Mouse (Mus musculus): ENCODE measurements around the gene Asic2. TPM values are rescaled to one million over a fixed set of nuclear protein-coding genes. Genes with fewer than 3 reads are reported as not detected.

Gene Asic2
- total and polyA plus RNA-seq, 2 experiments, result under 0.01 TPM; not detected in 1

DNA sequence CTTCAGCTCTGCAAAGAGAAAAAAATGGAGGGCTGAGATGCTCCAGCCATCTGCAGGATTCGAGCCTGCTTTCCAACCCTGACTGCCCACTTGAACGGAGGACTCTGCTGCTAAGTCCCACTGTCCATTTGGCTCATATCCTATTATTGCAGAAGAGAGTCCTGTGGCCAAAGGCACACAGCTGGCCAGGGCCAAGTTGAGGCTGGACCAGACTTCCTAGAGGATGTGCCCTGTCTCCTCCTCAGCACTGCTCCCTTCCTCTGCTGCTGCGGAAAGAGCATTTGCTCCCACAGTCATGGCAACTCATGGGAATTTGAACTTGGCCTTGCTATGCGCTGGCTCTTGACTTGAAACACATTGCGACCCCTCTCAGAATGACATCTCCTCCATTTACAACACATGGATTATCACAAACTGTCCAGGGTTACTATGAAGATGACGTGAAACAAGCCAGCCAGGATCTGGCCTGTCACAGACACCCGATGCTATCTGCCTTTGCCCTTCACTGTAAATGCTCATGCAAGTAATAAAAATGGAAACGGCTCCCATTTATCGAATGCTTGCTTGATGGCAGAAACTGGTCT, 821.6 kb downstream of the Asic2 start:
- TF ChIP-seq CTCF (IDR thresholded peaks at IDR 0.05; ENCODE audit: low read depth, low read length) (no peak), POLR2A (IDR thresholded peaks at IDR 0.05; ENCODE audit: extremely low read depth, insufficient read depth, low read length) (no peak)

GRCm38 (mm10) chr11:81135141-81135540, 833.1 kb downstream of the Asic2 start:
- no peak for DNase-seq (ENCODE audit: extremely low read depth, low read depth, low spot score)
- WGBS, result 62% methylated on average over 4 of the region's 4 CpGs
- Histone ChIP-seq H3K9ac (ENCODE audit: low read depth, low read length) (no peak overlapping the region), H3K4me3 (ENCODE audit: insufficient read depth, low read depth, low read length) (no peak overlapping the region), H3K27ac (replicated peaks; ENCODE audit: insufficient read depth, low read depth, low read length) (no peak overlapping the region), H3K27me3 (ENCODE audit: control insufficient read depth, insufficient read depth, low read length) (no peaks in the 10 kb centered on the region), H3K4me1 (ENCODE audit: control insufficient read depth, insufficient read depth, low read length) (no peaks in the 10 kb centered on the region), H3K79me2 (ENCODE audit: control insufficient read depth, insufficient read depth, low read length) (no peaks in the 10 kb centered on the region), H3K36me3 (ENCODE audit: control insufficient read depth, insufficient read depth, low read length) (no peaks in the 10 kb centered on the region)
- TF ChIP-seq POLR2A (IDR thresholded peaks at IDR 0.05; ENCODE audit: extremely low read depth, insufficient read depth, low read length), result no peak
- no peak for TF ChIP-seq CTCF (IDR thresholded peaks at IDR 0.05; ENCODE audit: low read depth, low read length)

More for the DNA sequence above, 821.6 kb downstream of the Asic2 start:
- no peaks in the 10 kb centered on the region for H3K36me3 ChIP-seq (ENCODE audit: control insufficient read depth, insufficient read depth, low read length)
- no peak overlapping the region for H3K4me3 ChIP-seq (ENCODE audit: insufficient read depth, low read depth, low read length)
- WGBS, result 82% methylated on average over 9 of the region's 9 CpGs
- no peak overlapping the region for H3K27ac ChIP-seq (replicated peaks; ENCODE audit: insufficient read depth, low read depth, low read length)
- no peaks in the 10 kb centered on the region for H3K4me1 ChIP-seq (ENCODE audit: control insufficient read depth, insufficient read depth, low read length)
- no peaks in the 10 kb centered on the region for H3K79me2 ChIP-seq (ENCODE audit: control insufficient read depth, insufficient read depth, low read length)
- peaks cover 7% of the 10 kb centered on the region for H3K27me3 ChIP-seq (ENCODE audit: control insufficient read depth, insufficient read depth, low read length)
- DNase-seq (ENCODE audit: extremely low read depth, low read depth, low spot score), result no peak
- no peak overlapping the region for H3K9ac ChIP-seq (ENCODE audit: low read depth, low read length)

DNA sequence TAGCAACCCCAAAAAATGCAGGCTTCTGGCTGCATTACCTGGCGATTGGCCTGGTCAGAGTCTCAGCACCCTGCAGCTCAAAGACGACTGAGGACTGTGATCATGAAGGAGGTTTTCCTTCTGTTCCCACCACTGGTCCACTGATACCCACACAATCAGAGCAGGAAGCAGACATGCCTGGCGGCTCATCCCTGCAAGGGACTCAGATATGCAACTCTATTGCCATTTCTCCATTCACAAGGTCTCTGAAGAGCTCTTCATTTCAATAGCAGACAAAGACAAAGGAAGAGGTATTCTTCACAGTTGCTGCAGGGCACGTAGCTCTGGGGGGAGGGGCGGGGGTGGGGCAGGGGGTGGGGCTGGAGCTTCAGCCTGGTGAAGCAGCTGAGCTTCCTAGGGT, 834.3 kb downstream of the Asic2 start:
- Histone ChIP-seq H3K4me1 (ENCODE audit: control insufficient read depth, insufficient read depth, low read length) (no peaks in the 10 kb centered on the region), H3K27ac (replicated peaks; ENCODE audit: insufficient read depth, low read depth, low read length) (no peak overlapping the region), H3K27me3 (ENCODE audit: control insufficient read depth, insufficient read depth, low read length) (no peaks in the 10 kb centered on the region), H3K36me3 (ENCODE audit: control insufficient read depth, insufficient read depth, low read length) (no peaks in the 10 kb centered on the region), H3K4me3 (ENCODE audit: insufficient read depth, low read depth, low read length) (no peak overlapping the region), H3K79me2 (ENCODE audit: control insufficient read depth, insufficient read depth, low read length) (no peaks in the 10 kb centered on the region), H3K9ac (ENCODE audit: low read depth, low read length) (no peak overlapping the region)
- WGBS, result 26% methylated on average over 5 of the region's 5 CpGs
- TF ChIP-seq POLR2A (IDR thresholded peaks at IDR 0.05; ENCODE audit: extremely low read depth, insufficient read depth, low read length), result no peak
- no peak for TF ChIP-seq CTCF (IDR thresholded peaks at IDR 0.05; ENCODE audit: low read depth, low read length)
- DNase-seq (ENCODE audit: extremely low read depth, low read depth, low spot score), result no peak

- 88% methylated on average over 7 of the region's 7 CpGs for WGBS
- Histone ChIP-seq H3K4me3 (ENCODE audit: insufficient read depth, low read depth, low read length) (no peak overlapping the region), H3K36me3 (ENCODE audit: control insufficient read depth, insufficient read depth, low read length) (no peaks in the 10 kb centered on the region), H3K4me1 (ENCODE audit: control insufficient read depth, insufficient read depth, low read length) (no peaks in the 10 kb centered on the region), H3K79me2 (ENCODE audit: control insufficient read depth, insufficient read depth, low read length) (no peaks in the 10 kb centered on the region), H3K9ac (ENCODE audit: low read depth, low read length) (no peak overlapping the region), H3K27ac (replicated peaks; ENCODE audit: insufficient read depth, low read depth, low read length) (no peak overlapping the region), H3K27me3 (ENCODE audit: control insufficient read depth, insufficient read depth, low read length) (no peaks in the 10 kb centered on the region)
- no peak for DNase-seq (ENCODE audit: extremely low read depth, low read depth, low spot score)
- no peak for TF ChIP-seq POLR2A (IDR thresholded peaks at IDR 0.05; ENCODE audit: extremely low read depth, insufficient read depth, low read length)
- TF ChIP-seq CTCF (IDR thresholded peaks at IDR 0.05; ENCODE audit: low read depth, low read length), result no peak
Observed at GRCm38 (mm10) chr11:81132669-81133068, 835.6 kb downstream of the Asic2 start.

GRCm38 (mm10) chr11:81124363-81124762, 843.9 kb downstream of the Asic2 start:
- Histone ChIP-seq H3K4me1 (ENCODE audit: control insufficient read depth, insufficient read depth, low read length) (no peaks in the 10 kb centered on the region), H3K4me3 (ENCODE audit: insufficient read depth, low read depth, low read length) (no peak overlapping the region), H3K36me3 (ENCODE audit: control insufficient read depth, insufficient read depth, low read length) (no peaks in the 10 kb centered on the region), H3K9ac (ENCODE audit: low read depth, low read length) (no peak overlapping the region), H3K27me3 (ENCODE audit: control insufficient read depth, insufficient read depth, low read length) (no peaks in the 10 kb centered on the region), H3K27ac (replicated peaks; ENCODE audit: insufficient read depth, low read depth, low read length) (no peak overlapping the region), H3K79me2 (ENCODE audit: control insufficient read depth, insufficient read depth, low read length) (no peaks in the 10 kb centered on the region)
- DNase-seq (ENCODE audit: extremely low read depth, low read depth, low spot score), result no peak
- TF ChIP-seq CTCF (IDR thresholded peaks at IDR 0.05; ENCODE audit: low read depth, low read length), result no peak
- TF ChIP-seq POLR2A (IDR thresholded peaks at IDR 0.05; ENCODE audit: extremely low read depth, insufficient read depth, low read length), result no peak
- WGBS, result 94% methylated on average over 6 of the region's 6 CpGs

GRCm38 (mm10) chr11:81120024-81120576, 848.2 kb downstream of the Asic2 start:
- Histone ChIP-seq H3K9ac (ENCODE audit: low read depth, low read length) (no peak overlapping the region), H3K79me2 (ENCODE audit: control insufficient read depth, insufficient read depth, low read length) (no peaks in the 10 kb centered on the region), H3K4me3 (ENCODE audit: insufficient read depth, low read depth, low read length) (no peak overlapping the region), H3K27ac (replicated peaks; ENCODE audit: insufficient read depth, low read depth, low read length) (no peak overlapping the region), H3K36me3 (ENCODE audit: control insufficient read depth, insufficient read depth, low read length) (no peaks in the 10 kb centered on the region), H3K4me1 (ENCODE audit: control insufficient read depth, insufficient read depth, low read length) (no peaks in the 10 kb centered on the region), H3K27me3 (ENCODE audit: control insufficient read depth, insufficient read depth, low read length) (no peaks in the 10 kb centered on the region)
- WGBS, result 73% methylated on average over 8 of the region's 8 CpGs
- DNase-seq (ENCODE audit: extremely low read depth, low read depth, low spot score), result no peak
- TF ChIP-seq POLR2A (IDR thresholded peaks at IDR 0.05; ENCODE audit: extremely low read depth, insufficient read depth, low read length), result no peak
- TF ChIP-seq CTCF (IDR thresholded peaks at IDR 0.05; ENCODE audit: low read depth, low read length), result no peak

All from liver, adult 2 months (tissue).